Mouse (Mus musculus) G1E (cell line): ENCODE measurements around the gene Trir.

ENCODE experiments used
- CTCF ChIP-seq: IDR thresholded peaks from 2 replicates; pipeline ENCODE4 v1.5.1; 2012; ENCODE audit warnings: low read depth, low read length, inconsistent platforms, mixed read lengths
- GATA1 ChIP-seq: IDR thresholded peaks from 2 replicates; pipeline ENCODE4 v1.6.1; 2012; ENCODE audit warnings: borderline replicate concordance, low read length, inconsistent platforms, mixed read lengths
- GATA2 ChIP-seq: IDR thresholded peaks from 2 replicates; pipeline ENCODE4 v1.6.1; 2012; ENCODE audit warnings: low read depth, low read length, inconsistent platforms, borderline replicate concordance
- POLR2AphosphoS5 ChIP-seq: IDR thresholded peaks from 2 replicates; pipeline ENCODE4 v1.6.1; 2012; ENCODE audit warnings: low read depth, low read length, inconsistent platforms; ENCODE audit not compliant: insufficient replicate concordance
- TAL1 ChIP-seq: conservative IDR thresholded peaks from 2 replicates; pipeline ENCODE4 v1.6.1; 2012; ENCODE audit warnings: low read depth, low read length, inconsistent platforms, mixed read lengths

- TF ChIP-seq CTCF, result no peak
- TF ChIP-seq GATA1, result no peak
- no peak for TF ChIP-seq POLR2AphosphoS5
- no peak for TF ChIP-seq TAL1
- no peak for TF ChIP-seq GATA2
Observed at GRCm38 (mm10) chr8:85033867-85034266, 7.2 kb downstream of the Trir start.
